Mouse (Mus musculus) limb, embryonic 13.5 days (tissue): ENCODE results near the gene Opa3. TPM values are rescaled to one million over a fixed set of nuclear protein-coding genes. Genes with fewer than 3 reads are reported as not detected.

Experiments
- ATAC-seq: fragments of 200-750 bp; cut with Nextera tagmentation; 2 replicates; pipeline ENCODE4 v1.8.0; 2017; ENCODE audit warnings: low read depth, moderate number of reproducible peaks, moderate TSS enrichment; ENCODE audit not compliant: low FRiP score
- H3K27ac ChIP-seq: fragments of 300-500 bp; sonication (generic); 2 replicates; pipeline ENCODE4 v1.5.1; 2015; ENCODE audit warnings: inconsistent platforms, mild to moderate bottlenecking, moderate library complexity
- H3K27me3 ChIP-seq: fragments of 300-500 bp; sonication (generic); 2 replicates; pipeline ENCODE4 v1.6.1; 2015; ENCODE audit warnings: mild to moderate bottlenecking, inconsistent platforms
- H3K36me3 ChIP-seq: fragments of 300-500 bp; sonication (generic); 2 replicates; pipeline ENCODE4 v1.6.1; 2015; ENCODE audit warnings: inconsistent platforms, mild to moderate bottlenecking, moderate library complexity
- H3K4me1 ChIP-seq: fragments of 300-500 bp; sonication (generic); 2 replicates; pipeline ENCODE4 v1.6.1; 2015; ENCODE audit warnings: inconsistent platforms
- H3K4me2 ChIP-seq: fragments of 300-500 bp; sonication (generic); replicated peaks from 2 replicates; pipeline ENCODE4 v1.6.1; 2015; ENCODE audit warnings: inconsistent platforms, mild to moderate bottlenecking, moderate library complexity
- H3K4me3 ChIP-seq: fragments of 300-500 bp; sonication (generic); 2 replicates; pipeline ENCODE4 v1.5.1; 2015; ENCODE audit warnings: moderate library complexity, mild to moderate bottlenecking, inconsistent platforms
- H3K9ac ChIP-seq: fragments of 300-500 bp; sonication (generic); 2 replicates; pipeline ENCODE4 v1.6.1; 2015; ENCODE audit warnings: mild to moderate bottlenecking, inconsistent platforms
- H3K9me3 ChIP-seq: fragments of 300-500 bp; sonication (generic); 2 replicates; pipeline ENCODE4 v1.6.1; 2016; ENCODE audit warnings: inconsistent platforms
- WGBS: fragments of 180-500 bp; shearing (Covaris S2); methylation state at CpG from one replicate; pipeline ENCODE4 v1.1.7; 2015; 5-methylcytosine and 5-hydroxymethylcytosine counted together
- polyA plus RNA-seq: library from polyadenylated mRNA; unstranded; fragments of >200 nt; fragmentation: Nextera tagmentation; extraction: Ambion mirVana; gene quantifications from 2 replicates; pipeline ENCODE4 v1.2.1, GENCODE M21; 2015

Opa3 gene
- polyA plus RNA-seq, 1 experiment from 2014 or later, result 35.7 TPM

- no peak for ATAC-seq
- WGBS, result 82% methylated on average over 17 of the region's 17 CpGs
- H3K36me3 ChIP-seq, result peaks cover 59% of the 10 kb centered on the region
These were observed 27.3 kb downstream of the Opa3 start for GRCm38 (mm10) chr7:19255395-19255794.

GRCm38 (mm10) chr7:19256567-19256966 is 28.4 kb downstream of the Opa3 start:
- H3K27ac ChIP-seq, result no peak overlapping the region
- WGBS, result 83% methylated on average over 7 of the region's 7 CpGs
- no peak for ATAC-seq
- H3K4me1 ChIP-seq, result no peaks in the 10 kb centered on the region
- no peak overlapping the region for H3K4me3 ChIP-seq
- H3K9ac ChIP-seq, result no peak overlapping the region
- no peak overlapping the region for H3K4me2 ChIP-seq
- H3K36me3 ChIP-seq, result peaks cover 71% of the 10 kb centered on the region
- no peaks in the 10 kb centered on the region for H3K9me3 ChIP-seq
- no peaks in the 10 kb centered on the region for H3K27me3 ChIP-seq

More at GRCm38 (mm10) chr7:19255395-19255794, 27.3 kb downstream of the Opa3 start:
- Histone ChIP-seq H3K4me1 (no peaks in the 10 kb centered on the region), H3K27ac (no peak overlapping the region), H3K4me3 (no peak overlapping the region), H3K27me3 (no peaks in the 10 kb centered on the region), H3K9me3 (no peaks in the 10 kb centered on the region), H3K4me2 (no peak overlapping the region), H3K9ac (no peak overlapping the region)

GRCm38 (mm10) chr7:19257390-19258022 is 29.4 kb downstream of the Opa3 start:
- H3K4me1 ChIP-seq, result no peaks in the 10 kb centered on the region
- 40% methylated on average over 11 of the region's 11 CpGs for WGBS
- no peaks in the 10 kb centered on the region for H3K27me3 ChIP-seq
- H3K4me2 ChIP-seq, result no peak overlapping the region
- no peaks in the 10 kb centered on the region for H3K9me3 ChIP-seq
- no peak overlapping the region for H3K27ac ChIP-seq
- no peak overlapping the region for H3K9ac ChIP-seq
- no peak overlapping the region for H3K4me3 ChIP-seq
- H3K36me3 ChIP-seq, result peaks cover 80% of the 10 kb centered on the region
- ATAC-seq, result peak; percentile 75; the same call in 1 of the 2 replicates

GRCm38 (mm10) chr7:19258336-19258735 is 30.2 kb downstream of the Opa3 start:
- 89% methylated on average over 3 of the region's 3 CpGs for WGBS
- no peaks in the 10 kb centered on the region for H3K4me1 ChIP-seq
- H3K9me3 ChIP-seq, result no peaks in the 10 kb centered on the region
- H3K4me2 ChIP-seq, result no peak overlapping the region
- H3K27ac ChIP-seq, result no peak overlapping the region
- H3K9ac ChIP-seq, result no peak overlapping the region
- no peaks in the 10 kb centered on the region for H3K27me3 ChIP-seq
- no peak overlapping the region for H3K4me3 ChIP-seq
- H3K36me3 ChIP-seq, result peaks cover 89% of the 10 kb centered on the region
- no peak for ATAC-seq

GRCm38 (mm10) chr7:19265147-19265546 is 37.0 kb downstream of the Opa3 start:
- WGBS, result 60% methylated on average over 7 of the region's 7 CpGs
- Histone ChIP-seq H3K9ac (no peak overlapping the region), H3K36me3 (peaks cover 67% of the 10 kb centered on the region), H3K27ac (no peak overlapping the region), H3K27me3 (no peaks in the 10 kb centered on the region), H3K4me3 (no peak overlapping the region), H3K4me2 (no peak overlapping the region), H3K4me1 (peaks cover 29% of the 10 kb centered on the region), H3K9me3 (no peaks in the 10 kb centered on the region)
- ATAC-seq, result no peak

- Histone ChIP-seq H3K36me3 (peaks cover 57% of the 10 kb centered on the region), H3K4me3 (no peak overlapping the region), H3K9ac (no peak overlapping the region; the same call in 1 of the 2 replicates), H3K4me2 (no peak overlapping the region), H3K27me3 (no peaks in the 10 kb centered on the region), H3K27ac (no peak overlapping the region), H3K4me1 (peaks cover 37% of the 10 kb centered on the region), H3K9me3 (no peaks in the 10 kb centered on the region)
- no peak for ATAC-seq
- 75% methylated on average over 10 of the region's 10 CpGs for WGBS
These were observed 38.0 kb downstream of the Opa3 start for GRCm38 (mm10) chr7:19265928-19266822.

- no peaks in the 10 kb centered on the region for H3K27me3 ChIP-seq
- peaks cover 48% of the 10 kb centered on the region for H3K36me3 ChIP-seq
- H3K4me2 ChIP-seq, result no peak overlapping the region
- WGBS, result 72% methylated on average over 10 of the region's 10 CpGs
- H3K4me3 ChIP-seq, result no peak overlapping the region
- ATAC-seq, result no peak
- H3K4me1 ChIP-seq, result peaks cover 37% of the 10 kb centered on the region
- no peaks in the 10 kb centered on the region for H3K9me3 ChIP-seq
- no peak overlapping the region for H3K27ac ChIP-seq
- H3K9ac ChIP-seq, result no peak overlapping the region
These were observed 38.9 kb downstream of the Opa3 start for GRCm38 (mm10) chr7:19267051-19267450.

GRCm38 (mm10) chr7:19268993-19269681 is 41.0 kb downstream of the Opa3 start:
- WGBS, result 30% methylated on average over 10 of the region's 10 CpGs
- H3K4me1 ChIP-seq, result peaks cover 37% of the 10 kb centered on the region
- H3K36me3 ChIP-seq, result peaks cover 27% of the 10 kb centered on the region
- H3K4me2 ChIP-seq, result peak overlapping the region; percentile 88
- H3K9ac ChIP-seq, result peak overlapping the region; percentile 93
- no peaks in the 10 kb centered on the region for H3K27me3 ChIP-seq
- peak overlapping the region; percentile 94 for H3K4me3 ChIP-seq
- H3K9me3 ChIP-seq, result no peaks in the 10 kb centered on the region
- peak overlapping the region; percentile 72 for H3K27ac ChIP-seq
- no peak for ATAC-seq

- peak overlapping the region; percentile 93 for H3K9ac ChIP-seq
These were observed 41.7 kb downstream of the Opa3 start for GRCm38 (mm10) chr7:19269721-19270441.

GRCm38 (mm10) chr7:19270509-19271237 is 42.5 kb downstream of the Opa3 start:
- H3K27ac ChIP-seq, result peak overlapping the region; percentile 96
- 2% methylated on average over 18 of the region's 21 CpGs for WGBS
- peak overlapping the region; percentile 94 for H3K4me3 ChIP-seq
- ATAC-seq, result no peak
- no peaks in the 10 kb centered on the region for H3K27me3 ChIP-seq
- no peaks in the 10 kb centered on the region for H3K9me3 ChIP-seq
- H3K4me1 ChIP-seq, result peaks cover 35% of the 10 kb centered on the region
- H3K36me3 ChIP-seq, result peaks cover 12% of the 10 kb centered on the region; the same call in 1 of the 2 replicates
- H3K4me2 ChIP-seq, result peak overlapping the region; percentile 88
- peak overlapping the region; percentile 93 for H3K9ac ChIP-seq

More at GRCm38 (mm10) chr7:19269721-19270441, 41.7 kb downstream of the Opa3 start:
- peak; percentile 8; the same call in 1 of the 2 replicates for ATAC-seq
- WGBS, result 1% methylated on average over 19 of the region's 19 CpGs
- Histone ChIP-seq H3K4me2 (peak overlapping the region; percentile 88), H3K27me3 (no peaks in the 10 kb centered on the region), H3K9me3 (no peaks in the 10 kb centered on the region), H3K4me1 (peaks cover 37% of the 10 kb centered on the region), H3K4me3 (peak overlapping the region; percentile 94), H3K27ac (peak overlapping the region; percentile 96), H3K36me3 (peaks cover 20% of the 10 kb centered on the region)
